Mouse (Mus musculus) C2C12 (cell line): ENCODE measurements around the gene Sh3kbp1.

Source experiments
- CEBPB ChIP-seq: IDR thresholded peaks from one replicate; pipeline ENCODE4 v1.6.1; 2011; ENCODE audit warnings: low read depth, mild to moderate bottlenecking, control low read depth, moderate library complexity
- CTCF ChIP-seq: IDR thresholded peaks from one replicate; pipeline ENCODE4 v1.5.1; 2011; ENCODE audit not compliant: control insufficient read depth, insufficient read depth, insufficient read length
- FOSL1 ChIP-seq: IDR thresholded peaks from one replicate; pipeline ENCODE4 v1.8.0; 2011; ENCODE audit warnings: mild to moderate bottlenecking, low read length; ENCODE audit not compliant: poor library complexity, insufficient read depth, severe bottlenecking
- MAX ChIP-seq: IDR thresholded peaks from one replicate; pipeline ENCODE4 v1.6.1; 2011; ENCODE audit warnings: mild to moderate bottlenecking, control low read depth
- MYOD1 ChIP-seq: IDR thresholded peaks from one replicate; pipeline ENCODE4 v1.6.1; 2011; ENCODE audit warnings: low read depth; ENCODE audit not compliant: control insufficient read depth, insufficient read length
- MYOG ChIP-seq: IDR thresholded peaks from one replicate; pipeline ENCODE4 v1.6.1; 2011; ENCODE audit not compliant: control insufficient read depth, insufficient read length; ENCODE audit errors: extremely low read depth
- USF1 ChIP-seq: IDR thresholded peaks from one replicate; pipeline ENCODE4 v1.6.1; 2011; ENCODE audit warnings: low read depth, mild to moderate bottlenecking, control low read depth, moderate library complexity

DNA sequence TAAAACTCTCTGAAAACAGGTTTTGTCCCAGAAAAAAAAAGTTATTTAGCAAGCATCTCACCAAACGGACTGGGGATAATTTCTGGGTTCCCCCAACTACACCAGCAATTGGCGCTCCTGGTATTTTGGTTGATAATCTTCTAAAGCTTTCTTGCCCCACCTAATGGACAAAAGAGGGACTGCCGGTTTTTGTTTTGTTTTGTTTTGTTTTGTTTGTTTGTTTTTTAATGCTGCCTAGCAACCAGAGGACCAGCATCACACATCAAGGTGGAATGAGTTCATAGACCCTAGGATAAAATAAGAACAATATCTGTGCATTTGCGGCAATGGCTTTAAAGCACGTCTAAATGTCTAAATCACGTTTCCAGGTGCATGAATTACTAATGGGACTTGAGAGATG is 20.1 kb upstream of the Sh3kbp1 start:
- TF ChIP-seq CTCF (no peak), MAX (no peak), CEBPB (no peak), MYOD1 (no peak), FOSL1 (no peak), MYOG (no peak), USF1 (no peak)
